Mouse (Mus musculus): Measurements from ENCODE around the gene Rbfox2. TPM values are rescaled to one million over a fixed set of nuclear protein-coding genes. Genes with fewer than 3 reads are reported as not detected.

Rbfox2 gene
- total RNA-seq, 4 experiments from 2014 or later, result 200 to 279 (median 237) TPM

GRCm38 (mm10) chr15:77236055-77236567, 70.7 kb downstream of the Rbfox2 start:
- DNase-seq (ENCODE audit: low spot score in 2 of 2), result no peak

GRCm38 (mm10) chr15:77235551-77235950, 71.3 kb downstream of the Rbfox2 start:
- no peak for DNase-seq (ENCODE audit: low spot score in 2 of 2)

- no peak for DNase-seq (ENCODE audit: low spot score in 2 of 2)
Observed at GRCm38 (mm10) chr15:77234296-77234695, 72.5 kb downstream of the Rbfox2 start.

- no peak for DNase-seq (ENCODE audit: low spot score in 2 of 2)
Observed at GRCm38 (mm10) chr15:77230144-77230543, 76.7 kb downstream of the Rbfox2 start.

GRCm38 (mm10) chr15:77226831-77227354, 79.9 kb downstream of the Rbfox2 start:
- no peak for DNase-seq (ENCODE audit: low spot score in 2 of 2)

GRCm38 (mm10) chr15:77225858-77226257, 80.9 kb downstream of the Rbfox2 start:
- DNase-seq (ENCODE audit: low spot score in 2 of 2), result no peak

GRCm38 (mm10) chr15:77225274-77225673, 81.5 kb downstream of the Rbfox2 start:
- no peak for DNase-seq (ENCODE audit: low spot score in 2 of 2)

GRCm38 (mm10) chr15:77220833-77221232, 86.0 kb downstream of the Rbfox2 start:
- no peak for DNase-seq (ENCODE audit: low spot score in 2 of 2)

GRCm38 (mm10) chr15:77220137-77220536, 86.7 kb downstream of the Rbfox2 start:
- no peak for DNase-seq (ENCODE audit: low spot score in 2 of 2)

GRCm38 (mm10) chr15:77219571-77219970, 87.2 kb downstream of the Rbfox2 start:
- DNase-seq (ENCODE audit: low spot score in 2 of 2), result no peak

- no peak for DNase-seq (ENCODE audit: low spot score in 2 of 2)
Observed at GRCm38 (mm10) chr15:77218007-77218406, 88.8 kb downstream of the Rbfox2 start.

GRCm38 (mm10) chr15:77217523-77217922, 89.3 kb downstream of the Rbfox2 start:
- no peak for DNase-seq (ENCODE audit: low spot score in 2 of 2)

GRCm38 (mm10) chr15:77216704-77217103, 90.1 kb downstream of the Rbfox2 start:
- no peak for DNase-seq (ENCODE audit: low spot score in 2 of 2)

GRCm38 (mm10) chr15:77215178-77215800, 91.5 kb downstream of the Rbfox2 start:
- no peak for DNase-seq (ENCODE audit: low spot score in 2 of 2)

- no peak for DNase-seq (ENCODE audit: low spot score in 2 of 2)
Observed at GRCm38 (mm10) chr15:77214410-77215107, 92.2 kb downstream of the Rbfox2 start.

- no peak for DNase-seq (ENCODE audit: low spot score in 2 of 2)
Observed at GRCm38 (mm10) chr15:77213829-77214228, 93.0 kb downstream of the Rbfox2 start.

- DNase-seq (ENCODE audit: low spot score in 2 of 2), result no peak
Observed at GRCm38 (mm10) chr15:77212818-77213217, 94.0 kb downstream of the Rbfox2 start.

GRCm38 (mm10) chr15:77212217-77212757, 94.5 kb downstream of the Rbfox2 start:
- no peak for DNase-seq (ENCODE audit: low spot score in 2 of 2)

- no peak for DNase-seq (ENCODE audit: low spot score in 2 of 2)
Observed at GRCm38 (mm10) chr15:77206996-77207395, 99.8 kb downstream of the Rbfox2 start.

- DNase-seq (ENCODE audit: low spot score in 2 of 2), result no peak
Observed at GRCm38 (mm10) chr15:77204951-77205350, 101.9 kb downstream of the Rbfox2 start.

- no peak for DNase-seq (ENCODE audit: low spot score in 2 of 2)
Observed at GRCm38 (mm10) chr15:77203255-77203981, 103.4 kb downstream of the Rbfox2 start.

- DNase-seq (ENCODE audit: low spot score in 2 of 2), result no peak
Observed at GRCm38 (mm10) chr15:77202881-77203254, 103.9 kb downstream of the Rbfox2 start.

All from layer of hippocampus, adult 8-10 months (tissue).